Mouse (Mus musculus): ENCODE data around the gene Rac3. TPM values are rescaled to one million over a fixed set of nuclear protein-coding genes. Genes with fewer than 3 reads are reported as not detected.
A peak's percentile ranks its signal among the peaks of the same experiment; 100 is the strongest.
"Not testable (repeated sequence)": the region's sequence is repeated elsewhere in the genome, so short reads cannot be mapped to it uniquely, and the experiment has no call there.

Gene Rac3
- polyA plus RNA-seq, 1 experiment from 2014 or later = 3.0 TPM

DNA sequence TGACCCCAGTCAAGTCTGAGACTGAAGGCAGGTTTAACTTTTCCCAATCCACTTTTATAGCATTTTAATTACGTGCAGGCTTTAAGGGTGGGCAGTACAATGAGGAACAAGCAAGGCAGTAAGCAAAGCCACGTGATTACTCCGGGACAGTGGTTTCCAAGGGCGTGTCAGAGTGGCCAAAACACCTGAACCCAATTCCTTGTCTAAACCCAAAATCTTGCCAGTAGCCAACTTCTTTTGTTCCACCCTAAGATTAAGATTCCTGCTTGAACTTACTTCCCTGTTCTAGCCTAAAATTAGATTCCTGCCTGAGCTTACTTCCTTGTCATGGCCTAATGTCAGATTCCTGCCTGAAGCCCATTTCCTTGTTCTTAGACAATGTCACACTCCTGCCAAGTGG is 26.7 kb downstream of the Rac3 start:
- 74% methylated on average over 4 of the region's 4 CpGs for WGBS (ENCODE audit: insufficient replicate concordance)
- ATAC-seq (replicated peaks; ENCODE audit: insufficient number of reproducible peaks, low FRiP score, low TSS enrichment) = no peak
- H3K4me1 ChIP-seq (ENCODE audit: control insufficient read depth, insufficient read depth, low read length) = no peaks in the 10 kb centered on the region

DNA sequence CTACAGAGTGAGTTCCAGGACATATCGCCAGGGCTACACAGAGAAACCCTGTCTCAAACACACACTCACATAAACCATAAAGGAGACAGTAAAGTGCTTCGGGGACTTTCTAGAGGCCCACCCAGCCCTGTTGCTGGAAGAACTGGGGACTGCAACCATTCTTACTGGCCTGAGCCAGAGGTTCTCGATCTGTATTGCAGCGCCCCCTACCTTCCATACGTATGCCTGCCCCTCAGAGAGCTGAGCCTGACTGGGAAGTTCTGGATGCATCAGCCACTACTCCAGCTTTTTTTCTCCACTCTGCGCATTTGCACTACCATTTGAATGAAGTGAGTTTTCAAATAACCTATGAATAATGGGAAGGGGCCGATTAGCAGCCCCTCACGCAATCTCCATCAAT is 28.2 kb downstream of the Rac3 start:
- Histone ChIP-seq H3K27me3 (ENCODE audit: control insufficient read depth, insufficient read depth, low read length) (no peaks in the 10 kb centered on the region), H3K4me2 (no peak overlapping the region), H3K9ac (ENCODE audit: low read depth, low read length) (no peak overlapping the region), H3K27ac (ENCODE audit: low read depth, low read length) (no peak overlapping the region), H3K36me3 (ENCODE audit: control insufficient read depth, insufficient read depth, low read length) (no peaks in the 10 kb centered on the region), H3K9me3 (replicated peaks; ENCODE audit: control insufficient read depth, low read length) (no peaks in the 10 kb centered on the region), H3K4me3 (ENCODE audit: low read depth, low read length) (no peak overlapping the region), H3K4me1 (ENCODE audit: control insufficient read depth, insufficient read depth, low read length) (no peaks in the 10 kb centered on the region)
- ATAC-seq (replicated peaks; ENCODE audit: insufficient number of reproducible peaks, low FRiP score, low TSS enrichment) = no peak
- WGBS (ENCODE audit: insufficient replicate concordance) = 52% methylated on average over 8 of the region's 8 CpGs

More for the DNA sequence above, 26.7 kb downstream of the Rac3 start:
- no peak overlapping the region for H3K9ac ChIP-seq (ENCODE audit: low read depth, low read length)
- H3K36me3 ChIP-seq (ENCODE audit: control insufficient read depth, insufficient read depth, low read length) = no peaks in the 10 kb centered on the region
- H3K27ac ChIP-seq (ENCODE audit: low read depth, low read length) = no peak overlapping the region
- no peaks in the 10 kb centered on the region for H3K9me3 ChIP-seq (replicated peaks; ENCODE audit: control insufficient read depth, low read length)
- H3K27me3 ChIP-seq (ENCODE audit: control insufficient read depth, insufficient read depth, low read length) = no peaks in the 10 kb centered on the region
- no peak overlapping the region for H3K4me3 ChIP-seq (ENCODE audit: low read depth, low read length)
- H3K4me2 ChIP-seq = no peak overlapping the region

DNA sequence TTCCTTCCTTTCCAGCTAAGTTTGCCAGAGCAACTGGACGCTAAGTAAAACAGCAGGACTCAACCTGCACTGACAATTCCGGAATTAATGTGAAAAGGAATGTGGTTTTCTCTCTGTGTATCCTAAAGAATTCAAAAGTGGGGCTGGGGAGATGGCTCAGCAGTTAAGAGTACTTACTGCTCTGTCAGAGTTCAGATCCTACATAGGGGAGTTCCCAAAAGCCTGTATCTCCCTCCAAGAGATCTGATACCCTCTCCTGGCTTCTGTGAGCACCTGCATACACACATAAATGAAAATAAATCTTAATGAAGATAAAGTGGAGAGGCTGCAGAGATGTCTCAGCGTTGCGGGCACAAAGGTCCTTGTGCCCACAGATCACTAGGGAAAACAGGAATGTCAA is 30.3 kb downstream of the Rac3 start:
- Histone ChIP-seq H3K36me3 (ENCODE audit: control insufficient read depth, insufficient read depth, low read length) (no peaks in the 10 kb centered on the region), H3K27me3 (ENCODE audit: control insufficient read depth, insufficient read depth, low read length) (no peaks in the 10 kb centered on the region), H3K9ac (ENCODE audit: low read depth, low read length) (no peak overlapping the region), H3K27ac (ENCODE audit: low read depth, low read length) (no peak overlapping the region), H3K4me2 (no peak overlapping the region), H3K4me3 (ENCODE audit: low read depth, low read length) (no peak overlapping the region), H3K4me1 (ENCODE audit: control insufficient read depth, insufficient read depth, low read length) (no peaks in the 10 kb centered on the region), H3K9me3 (replicated peaks; ENCODE audit: control insufficient read depth, low read length) (no peaks in the 10 kb centered on the region)
- WGBS (ENCODE audit: insufficient replicate concordance) = 66% methylated on average over 4 of the region's 4 CpGs
- no peak for ATAC-seq (replicated peaks; ENCODE audit: insufficient number of reproducible peaks, low FRiP score, low TSS enrichment)

DNA sequence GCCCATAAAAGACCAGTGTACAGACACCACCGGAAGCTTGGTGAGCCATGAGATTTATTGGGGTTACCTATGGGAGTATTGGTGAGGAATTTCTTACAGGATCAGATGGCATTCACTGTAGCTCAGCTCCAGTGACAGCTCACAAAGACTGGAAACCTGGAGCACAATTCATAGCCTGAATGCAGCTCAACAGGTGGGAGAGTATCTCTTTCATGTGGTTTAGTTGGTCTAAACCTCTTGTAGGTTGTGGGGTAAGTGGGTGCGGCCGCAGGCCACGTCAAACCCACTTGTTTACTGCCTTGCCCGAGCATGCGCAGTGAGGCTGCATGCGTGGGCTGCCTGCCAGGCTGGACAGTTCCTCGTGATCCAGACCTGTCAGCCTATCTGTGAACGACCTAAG is 39.0 kb downstream of the Rac3 start:
- no peak for ATAC-seq (replicated peaks; ENCODE audit: insufficient number of reproducible peaks, low FRiP score, low TSS enrichment)
- no peaks in the 10 kb centered on the region for H3K36me3 ChIP-seq (ENCODE audit: control insufficient read depth, insufficient read depth, low read length)
- no peak overlapping the region for H3K4me2 ChIP-seq
- no peak overlapping the region for H3K9ac ChIP-seq (ENCODE audit: low read depth, low read length)
- peaks cover 12% of the 10 kb centered on the region for H3K9me3 ChIP-seq (replicated peaks; ENCODE audit: control insufficient read depth, low read length)
- peaks cover 6% of the 10 kb centered on the region for H3K4me1 ChIP-seq (ENCODE audit: control insufficient read depth, insufficient read depth, low read length)
- WGBS (ENCODE audit: insufficient replicate concordance) = 86% methylated on average over 9 of the region's 9 CpGs
- H3K27ac ChIP-seq (ENCODE audit: low read depth, low read length) = no peak overlapping the region
- H3K4me3 ChIP-seq (ENCODE audit: low read depth, low read length) = no peak overlapping the region
- H3K27me3 ChIP-seq (ENCODE audit: control insufficient read depth, insufficient read depth, low read length) = peaks cover 16% of the 10 kb centered on the region

DNA sequence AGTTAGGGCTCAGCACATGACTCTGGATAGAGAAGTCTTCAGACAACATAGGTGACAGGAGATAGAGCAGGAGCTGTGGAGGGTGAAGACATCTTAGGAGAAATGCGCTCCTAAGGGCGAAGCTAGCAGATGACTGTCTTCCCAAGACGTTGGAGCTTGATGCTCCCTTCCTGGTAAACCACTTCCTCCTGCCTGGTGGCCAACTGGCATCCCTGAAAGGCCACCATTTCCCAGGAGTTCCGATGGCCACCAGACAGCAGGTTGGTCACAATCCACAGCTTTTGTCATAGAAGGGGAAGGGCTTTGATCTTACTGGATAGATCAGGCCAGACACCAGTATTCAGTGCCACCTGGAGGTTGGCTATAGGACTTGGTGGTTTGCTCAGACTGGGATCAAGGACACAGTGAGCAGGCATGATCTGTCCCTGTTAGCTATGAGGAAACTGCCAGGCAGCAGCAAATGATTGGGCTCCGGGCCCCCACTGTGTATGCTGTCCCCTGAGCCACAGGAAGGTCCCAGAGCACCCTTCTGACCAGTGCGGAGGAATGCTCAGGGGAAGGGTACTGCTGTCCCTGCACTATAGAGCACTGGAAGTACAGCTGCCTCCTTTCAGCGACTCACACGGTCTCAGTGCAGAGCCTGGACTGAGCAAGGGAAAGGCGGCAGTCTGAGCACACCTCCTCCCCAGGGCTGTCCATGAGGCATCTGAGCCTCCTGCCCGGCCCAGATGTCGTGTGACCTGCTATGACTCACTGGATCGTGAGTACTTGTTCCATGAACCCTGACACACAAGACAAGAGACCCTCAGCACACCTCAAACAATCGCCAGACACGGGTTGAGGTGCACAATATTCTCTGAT is 40.8 kb downstream of the Rac3 start:
- WGBS (ENCODE audit: insufficient replicate concordance) = 57% methylated on average over 14 of the region's 14 CpGs
- H3K9me3 ChIP-seq (replicated peaks; ENCODE audit: control insufficient read depth, low read length) = peaks cover 12% of the 10 kb centered on the region
- no peak overlapping the region for H3K9ac ChIP-seq (ENCODE audit: low read depth, low read length)
- no peaks in the 10 kb centered on the region for H3K36me3 ChIP-seq (ENCODE audit: control insufficient read depth, insufficient read depth, low read length)
- peak overlapping the region; percentile 49 for H3K4me2 ChIP-seq
- no peak for ATAC-seq (replicated peaks; ENCODE audit: insufficient number of reproducible peaks, low FRiP score, low TSS enrichment)
- peaks cover 25% of the 10 kb centered on the region for H3K27me3 ChIP-seq (ENCODE audit: control insufficient read depth, insufficient read depth, low read length)
- H3K27ac ChIP-seq (ENCODE audit: low read depth, low read length) = no peak overlapping the region
- peaks cover 6% of the 10 kb centered on the region for H3K4me1 ChIP-seq (ENCODE audit: control insufficient read depth, insufficient read depth, low read length)
- no peak overlapping the region for H3K4me3 ChIP-seq (ENCODE audit: low read depth, low read length)

DNA sequence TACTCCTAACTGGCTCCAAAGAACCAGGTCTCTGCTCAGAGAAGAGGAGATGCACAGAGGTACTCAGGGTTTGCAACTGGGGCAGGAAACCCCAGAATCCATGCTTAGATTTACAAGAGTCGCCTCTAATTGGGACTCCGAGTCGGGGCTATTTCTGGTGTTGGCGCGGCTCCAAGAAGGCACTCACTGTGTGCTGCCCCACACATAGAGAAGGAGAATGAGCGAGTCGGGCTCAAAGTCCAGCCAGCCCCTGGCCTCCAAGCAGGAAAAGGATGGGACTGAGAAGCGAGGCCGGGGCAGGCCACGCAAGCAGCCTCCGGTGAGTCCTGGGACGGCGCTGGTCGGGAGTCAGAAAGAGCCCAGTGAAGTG is 41.4 kb downstream of the Rac3 start, which contains the start of gene Hmga1b:
Gene Hmga1b (plus strand): TSS at position 123 of the 370 bp plus-strand sequence.
- ATAC-seq (replicated peaks; ENCODE audit: insufficient number of reproducible peaks, low FRiP score, low TSS enrichment); H3K27ac ChIP-seq (ENCODE audit: low read depth, low read length); H3K9ac ChIP-seq (ENCODE audit: low read depth, low read length); H3K4me1 ChIP-seq (ENCODE audit: control insufficient read depth, insufficient read depth, low read length); H3K36me3 ChIP-seq (ENCODE audit: control insufficient read depth, insufficient read depth, low read length); H3K4me3 ChIP-seq (ENCODE audit: low read depth, low read length): not testable (repeated sequence)
- Histone ChIP-seq H3K9me3 (replicated peaks; ENCODE audit: control insufficient read depth, low read length) (peaks cover 12% of the 10 kb centered on the region), H3K4me2 (peak within 1 kb of the TSS; percentile 49), H3K27me3 (ENCODE audit: control insufficient read depth, insufficient read depth, low read length) (peaks cover 25% of the 10 kb centered on the region)
- 13% methylated on average over 14 of the region's 14 CpGs for WGBS (ENCODE audit: insufficient replicate concordance)

DNA sequence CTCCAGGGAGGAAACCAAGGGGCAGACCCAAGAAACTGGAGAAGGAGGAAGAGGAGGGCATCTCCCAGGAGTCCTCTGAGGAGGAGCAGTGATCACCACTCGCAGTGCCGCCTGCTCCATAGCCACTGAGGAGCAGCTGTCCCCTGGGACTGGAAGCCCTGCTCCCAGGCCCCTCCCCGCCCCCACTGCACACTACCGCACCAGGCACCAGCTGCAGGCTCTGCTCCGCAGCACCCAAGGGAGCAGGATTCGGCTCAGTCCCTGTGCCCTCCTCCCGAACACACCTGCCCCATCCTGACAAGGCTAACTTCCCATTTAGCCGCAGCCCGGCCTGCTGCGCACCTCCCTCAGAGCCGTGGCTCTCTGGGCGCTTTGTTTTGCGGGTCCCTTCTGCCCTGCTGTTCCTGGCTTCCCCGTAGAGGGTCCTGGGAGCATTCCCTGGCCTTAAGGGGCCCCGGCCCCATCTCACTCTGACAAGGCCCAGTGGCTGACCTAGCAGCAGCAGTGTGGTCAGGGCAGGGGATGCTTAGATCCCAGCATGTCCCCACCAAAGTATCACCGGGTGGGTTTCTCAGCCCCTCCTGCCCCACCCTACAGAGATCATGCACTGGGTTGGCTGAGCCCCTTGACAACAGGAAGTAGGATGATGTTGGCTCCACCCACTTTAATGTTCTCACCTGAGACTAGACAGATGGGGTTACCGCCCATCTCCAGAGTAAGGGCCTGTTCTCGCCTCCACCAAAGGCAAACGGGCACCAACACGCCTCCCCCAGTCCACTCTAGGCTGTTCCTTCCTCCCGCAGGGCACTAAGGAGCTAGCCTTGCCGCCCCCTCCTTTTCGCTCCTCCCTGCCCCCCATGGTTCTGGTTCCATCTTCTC is 42.1 kb downstream of the Rac3 start:
- ATAC-seq (replicated peaks; ENCODE audit: insufficient number of reproducible peaks, low FRiP score, low TSS enrichment); H3K27ac ChIP-seq (ENCODE audit: low read depth, low read length); H3K9me3 ChIP-seq (replicated peaks; ENCODE audit: control insufficient read depth, low read length); H3K4me3 ChIP-seq (ENCODE audit: low read depth, low read length); H3K36me3 ChIP-seq (ENCODE audit: control insufficient read depth, insufficient read depth, low read length); H3K9ac ChIP-seq (ENCODE audit: low read depth, low read length); H3K4me1 ChIP-seq (ENCODE audit: control insufficient read depth, insufficient read depth, low read length): not testable (repeated sequence)
- H3K4me2 ChIP-seq = peak overlapping the region; percentile 49
- peaks cover 25% of the 10 kb centered on the region for H3K27me3 ChIP-seq (ENCODE audit: control insufficient read depth, insufficient read depth, low read length)
- WGBS (ENCODE audit: insufficient replicate concordance) = 0% methylated on average over 3 of the region's 23 CpGs

DNA sequence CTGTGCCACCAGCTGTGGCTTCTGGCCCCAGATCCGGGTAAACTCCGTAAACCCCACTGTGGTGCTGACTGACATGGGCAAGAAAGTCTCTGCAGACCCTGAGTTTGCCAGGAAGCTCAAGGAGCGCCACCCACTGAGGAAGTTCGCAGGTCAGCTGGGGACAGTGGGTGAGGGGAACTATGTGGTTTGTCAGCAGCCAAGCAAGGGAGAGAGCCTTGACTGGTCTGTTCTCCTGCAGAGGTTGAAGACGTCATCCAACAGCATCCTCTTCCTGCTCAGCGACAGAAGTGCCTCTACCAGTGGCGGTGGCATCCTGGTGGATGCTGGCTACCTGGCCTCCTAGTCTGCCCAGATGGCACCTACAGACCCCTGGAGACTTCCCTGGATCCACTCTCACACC is 45.8 kb downstream of the Rac3 start:
- 68% methylated on average over 4 of the region's 7 CpGs for WGBS (ENCODE audit: insufficient replicate concordance)
- peaks cover 21% of the 10 kb centered on the region for H3K27me3 ChIP-seq (ENCODE audit: control insufficient read depth, insufficient read depth, low read length)

More for the DNA sequence above, 45.8 kb downstream of the Rac3 start:
- H3K4me1 ChIP-seq (ENCODE audit: control insufficient read depth, insufficient read depth, low read length); H3K4me2 ChIP-seq; H3K9me3 ChIP-seq (replicated peaks; ENCODE audit: control insufficient read depth, low read length); H3K27ac ChIP-seq (ENCODE audit: low read depth, low read length); ATAC-seq (replicated peaks; ENCODE audit: insufficient number of reproducible peaks, low FRiP score, low TSS enrichment); H3K9ac ChIP-seq (ENCODE audit: low read depth, low read length); H3K36me3 ChIP-seq (ENCODE audit: control insufficient read depth, insufficient read depth, low read length); H3K4me3 ChIP-seq (ENCODE audit: low read depth, low read length): not testable (repeated sequence)

Data from heart, embryonic 11.5 days (tissue).